Mouse (Mus musculus) lung, postnatal 0 days (tissue): ENCODE measurements around the gene Enox1. TPM values are rescaled to one million over a fixed set of nuclear protein-coding genes. Genes with fewer than 3 reads are reported as not detected.

Source experiments
- ATAC-seq: fragments of 200-750 bp; cut with Nextera tagmentation; 2 replicates; pipeline ENCODE4 v1.8.0; 2017; ENCODE audit warnings: moderate library complexity
- DNase-seq: peaks from one replicate; pipeline ENCODE4 v3.0.0-alpha.2; 2016; ENCODE audit warnings: low spot score
- H3K27ac ChIP-seq: fragments of 300-500 bp; sonication (generic); 2 replicates; pipeline ENCODE4 v1.5.1; 2014; ENCODE audit warnings: antibody characterized with exemption, mild to moderate bottlenecking, low read length, mixed read lengths
- H3K27me3 ChIP-seq: fragments of 300-500 bp; sonication (generic); replicated peaks from 2 replicates; pipeline ENCODE4 v1.6.1; 2014; ENCODE audit warnings: low read length, mixed read lengths; ENCODE audit not compliant: insufficient read depth
- H3K36me3 ChIP-seq: fragments of 300-500 bp; sonication (generic); 2 replicates; pipeline ENCODE4 v1.6.1; 2014; ENCODE audit warnings: low read length, mixed read lengths; ENCODE audit not compliant: insufficient read depth
- H3K4me1 ChIP-seq: fragments of 300-500 bp; sonication (generic); 2 replicates; pipeline ENCODE4 v1.6.1; 2014; ENCODE audit warnings: antibody characterized with exemption, low read depth, low read length, mixed read lengths; ENCODE audit not compliant: insufficient read depth
- H3K4me2 ChIP-seq: fragments of 300-500 bp; sonication (generic); replicated peaks from 2 replicates; pipeline ENCODE4 v1.6.1; 2014; ENCODE audit warnings: low read depth, mild to moderate bottlenecking, low read length, moderate library complexity, mixed read lengths
- H3K4me3 ChIP-seq: fragments of 300-500 bp; sonication (generic); 2 replicates; pipeline ENCODE4 v1.5.1; 2014; ENCODE audit warnings: low read depth, low read length
- H3K9ac ChIP-seq: fragments of 300-500 bp; sonication (generic); replicated peaks from 2 replicates; pipeline ENCODE4 v1.6.1; 2014; ENCODE audit warnings: low read depth, mild to moderate bottlenecking
- H3K9me3 ChIP-seq: fragments of 300-500 bp; sonication (generic); 2 replicates; pipeline ENCODE4 v1.6.1; 2016; ENCODE audit warnings: low read length, mixed read lengths
- CTCF ChIP-seq: IDR thresholded peaks from 2 replicates; pipeline ENCODE4 v1.5.1; 2016; ENCODE audit warnings: antibody characterized with exemption, mild to moderate bottlenecking
- EP300 ChIP-seq: IDR thresholded peaks from 2 replicates; pipeline ENCODE4 v1.6.1; 2016; ENCODE audit warnings: antibody characterized with exemption, mild to moderate bottlenecking, control low read depth
- WGBS: fragments of 180-500 bp; shearing (Covaris S2); extraction: QIAGEN DNeasy Blood & Tissue Kit; methylation state at CpG from one replicate; pipeline ENCODE4 v1.1.7; 2014; 5-methylcytosine and 5-hydroxymethylcytosine counted together
- polyA plus RNA-seq: library from polyadenylated mRNA; unstranded; fragments of >200 nt; fragmentation: Nextera tagmentation; extraction: Ambion mirVana; gene quantifications from 2 replicates; pipeline ENCODE4 v1.2.1, GENCODE M21; 2015

Enox1 gene
- polyA plus RNA-seq, 1 experiment from 2014 or later, result 1.5 TPM

GRCm38 (mm10) chr14:77406241-77407114 lies 249.9 kb downstream of the Enox1 start:
- no peak overlapping the region for H3K4me3 ChIP-seq
- no peaks in the 10 kb centered on the region for H3K27me3 ChIP-seq
- H3K9me3 ChIP-seq, result no peaks in the 10 kb centered on the region
- H3K9ac ChIP-seq, result no peak overlapping the region
- DNase-seq (no peak), ATAC-seq (no peak)
- WGBS, result 79% methylated on average over 5 of the region's 5 CpGs
- TF ChIP-seq CTCF (no peak; the same call in 1 of the 2 replicates), EP300 (no peak)
- H3K4me1 ChIP-seq, result no peaks in the 10 kb centered on the region
- H3K4me2 ChIP-seq, result no peak overlapping the region
- H3K27ac ChIP-seq, result no peak overlapping the region
- no peaks in the 10 kb centered on the region for H3K36me3 ChIP-seq

GRCm38 (mm10) chr14:77409271-77409940 lies 252.8 kb downstream of the Enox1 start:
- Histone ChIP-seq H3K27me3 (no peaks in the 10 kb centered on the region), H3K9ac (no peak overlapping the region), H3K4me2 (no peak overlapping the region), H3K4me1 (no peaks in the 10 kb centered on the region), H3K36me3 (no peaks in the 10 kb centered on the region), H3K4me3 (no peak overlapping the region), H3K27ac (no peak overlapping the region), H3K9me3 (no peaks in the 10 kb centered on the region)
- DNase-seq, result no peak
- ATAC-seq, result no peak
- WGBS, result 76% methylated on average over 8 of the region's 8 CpGs
- TF ChIP-seq CTCF (no peak), EP300 (no peak)

- WGBS, result 92% methylated on average over 9 of the region's 9 CpGs
- ATAC-seq, result no peak
- no peak overlapping the region for H3K27ac ChIP-seq
- DNase-seq, result no peak
- no peaks in the 10 kb centered on the region for H3K9me3 ChIP-seq
- no peak overlapping the region for H3K9ac ChIP-seq
- TF ChIP-seq EP300 (no peak), CTCF (no peak)
- no peak overlapping the region for H3K4me3 ChIP-seq
- no peaks in the 10 kb centered on the region for H3K36me3 ChIP-seq
- no peak overlapping the region for H3K4me2 ChIP-seq
- H3K27me3 ChIP-seq, result no peaks in the 10 kb centered on the region
- no peaks in the 10 kb centered on the region for H3K4me1 ChIP-seq
Measured at GRCm38 (mm10) chr14:77410354-77410753, 253.8 kb downstream of the Enox1 start.

GRCm38 (mm10) chr14:77413106-77413505 lies 256.5 kb downstream of the Enox1 start:
- ATAC-seq, result no peak

GRCm38 (mm10) chr14:77416358-77416757 lies 259.8 kb downstream of the Enox1 start:
- DNase-seq (no peak), ATAC-seq (no peak)
- no peak overlapping the region for H3K4me2 ChIP-seq
- H3K4me3 ChIP-seq, result no peak overlapping the region
- no peaks in the 10 kb centered on the region for H3K27me3 ChIP-seq
- H3K27ac ChIP-seq, result no peak overlapping the region
- 61% methylated on average over 2 of the region's 2 CpGs for WGBS
- no peaks in the 10 kb centered on the region for H3K9me3 ChIP-seq
- H3K9ac ChIP-seq, result no peak overlapping the region
- no peaks in the 10 kb centered on the region for H3K4me1 ChIP-seq
- no peaks in the 10 kb centered on the region for H3K36me3 ChIP-seq
- TF ChIP-seq CTCF, result no peak
- TF ChIP-seq EP300, result no peak

More at GRCm38 (mm10) chr14:77413106-77413505, 256.5 kb downstream of the Enox1 start:
- H3K4me2 ChIP-seq, result no peak overlapping the region
- H3K9me3 ChIP-seq, result no peaks in the 10 kb centered on the region
- no peaks in the 10 kb centered on the region for H3K27me3 ChIP-seq
- no peak overlapping the region for H3K9ac ChIP-seq
- H3K4me1 ChIP-seq, result no peaks in the 10 kb centered on the region
- no peaks in the 10 kb centered on the region for H3K36me3 ChIP-seq
- TF ChIP-seq EP300, result no peak
- TF ChIP-seq CTCF, result no peak
- no peak overlapping the region for H3K27ac ChIP-seq
- no peak overlapping the region for H3K4me3 ChIP-seq
- DNase-seq, result no peak
- WGBS, result 82% methylated on average over 5 of the region's 5 CpGs

GRCm38 (mm10) chr14:77421031-77421430 lies 264.5 kb downstream of the Enox1 start:
- Histone ChIP-seq H3K4me2 (no peak overlapping the region), H3K27me3 (no peaks in the 10 kb centered on the region), H3K27ac (no peak overlapping the region), H3K9me3 (no peaks in the 10 kb centered on the region), H3K4me1 (no peaks in the 10 kb centered on the region), H3K9ac (no peak overlapping the region), H3K36me3 (no peaks in the 10 kb centered on the region), H3K4me3 (no peak overlapping the region)
- DNase-seq, result no peak
- ATAC-seq, result no peak
- TF ChIP-seq CTCF (no peak), EP300 (no peak)
- 82% methylated on average over 6 of the region's 6 CpGs for WGBS
